Mouse (Mus musculus) stomach, embryonic 15.5 days (tissue): ENCODE measurements around the gene Rdh16f2. TPM values are rescaled to one million over a fixed set of nuclear protein-coding genes. Genes with fewer than 3 reads are reported as not detected.

Experiments
- ATAC-seq: fragments of 200-750 bp; cut with Nextera tagmentation; 2 replicates; pipeline ENCODE4 v1.8.0; 2017; ENCODE audit warnings: low read depth, moderate number of reproducible peaks, moderate TSS enrichment; ENCODE audit not compliant: insufficient read depth, low FRiP score
- H3K27ac ChIP-seq: fragments of 300-500 bp; sonication (generic); 2 replicates; pipeline ENCODE4 v1.5.1; 2015; ENCODE audit warnings: mild to moderate bottlenecking, inconsistent platforms
- H3K27me3 ChIP-seq: fragments of 300-500 bp; sonication (generic); replicated peaks from 2 replicates; pipeline ENCODE4 v1.6.1; 2015; ENCODE audit warnings: inconsistent platforms
- H3K36me3 ChIP-seq: fragments of 300-500 bp; sonication (generic); 2 replicates; pipeline ENCODE4 v1.6.1; 2015; ENCODE audit warnings: inconsistent platforms
- H3K4me1 ChIP-seq: fragments of 300-500 bp; sonication (generic); 2 replicates; pipeline ENCODE4 v1.6.1; 2015; ENCODE audit warnings: inconsistent platforms
- H3K4me2 ChIP-seq: fragments of 300-500 bp; sonication (generic); 2 replicates; pipeline ENCODE4 v1.6.1; 2015; ENCODE audit warnings: mild to moderate bottlenecking, inconsistent platforms
- H3K4me3 ChIP-seq: fragments of 300-500 bp; sonication (generic); replicated peaks from 2 replicates; pipeline ENCODE4 v1.5.1; 2015; ENCODE audit warnings: inconsistent platforms
- H3K9ac ChIP-seq: fragments of 300-500 bp; sonication (generic); 2 replicates; pipeline ENCODE4 v1.6.1; 2015; ENCODE audit warnings: inconsistent platforms
- H3K9me3 ChIP-seq: fragments of 300-500 bp; sonication (generic); 2 replicates; pipeline ENCODE4 v1.6.1; 2016; ENCODE audit warnings: inconsistent platforms
- WGBS: fragments of 180-500 bp; shearing (Covaris S2); methylation state at CpG from one replicate; pipeline ENCODE4 v1.1.7; 2015; 5-methylcytosine and 5-hydroxymethylcytosine counted together
- polyA plus RNA-seq: library from polyadenylated mRNA; unstranded; fragments of >200 nt; fragmentation: Nextera tagmentation; extraction: Ambion mirVana; gene quantifications from 2 replicates; pipeline ENCODE4 v1.2.1, GENCODE M21; 2015

Rdh16f2 gene
- polyA plus RNA-seq, 1 experiment from 2014 or later: not detected

DNA sequence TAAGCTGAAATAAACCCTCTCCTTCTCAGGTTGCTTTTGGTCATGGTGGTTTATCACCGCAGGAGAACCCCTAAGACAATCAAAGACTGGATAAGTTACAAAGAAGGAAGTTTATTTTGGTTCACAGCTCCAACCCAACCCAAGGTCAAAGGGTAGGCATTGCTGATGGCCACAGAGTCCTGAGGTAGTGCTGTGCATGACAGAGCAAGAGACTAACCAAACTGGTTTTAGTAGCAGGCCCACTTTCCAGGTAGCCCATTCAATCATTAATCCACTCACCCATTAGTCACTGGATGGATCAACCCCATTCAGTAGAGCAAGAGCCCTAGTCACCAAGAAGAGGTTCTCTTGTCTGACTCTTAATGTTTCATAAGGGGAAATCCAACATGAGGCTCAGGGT lies 56.0 kb downstream of the Rdh16f2 start:
- Histone ChIP-seq H3K27me3 (no peaks in the 10 kb centered on the region), H3K4me1 (no peaks in the 10 kb centered on the region), H3K36me3 (no peaks in the 10 kb centered on the region), H3K9me3 (no peaks in the 10 kb centered on the region), H3K9ac (no peak overlapping the region), H3K4me3 (no peak overlapping the region), H3K4me2 (no peak overlapping the region), H3K27ac (no peak overlapping the region)
- 53% methylated on average over 1 of the region's 1 CpGs for WGBS
- no peak for ATAC-seq

DNA sequence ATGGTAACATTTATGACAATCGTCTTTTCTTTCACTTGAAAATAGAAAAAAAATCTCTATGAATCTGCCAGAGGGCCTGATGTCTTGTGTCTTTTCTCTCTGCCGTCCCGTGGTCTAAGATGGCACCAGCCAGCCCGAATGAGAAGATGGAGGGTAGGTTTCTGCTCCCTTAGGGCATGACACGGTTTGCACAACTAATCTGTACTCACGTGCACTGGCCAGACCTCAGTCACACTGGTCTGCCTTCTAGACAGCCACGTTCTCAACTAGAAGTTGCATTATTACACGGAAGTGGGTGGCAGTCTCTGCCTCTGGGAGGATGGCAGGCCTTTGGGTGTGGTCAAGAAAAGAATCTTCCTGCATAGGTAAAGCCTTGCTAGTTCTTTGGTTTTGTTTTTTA lies 56.8 kb downstream of the Rdh16f2 start:
- Histone ChIP-seq H3K9me3 (no peaks in the 10 kb centered on the region), H3K36me3 (no peaks in the 10 kb centered on the region), H3K4me1 (no peaks in the 10 kb centered on the region), H3K27me3 (no peaks in the 10 kb centered on the region), H3K9ac (no peak overlapping the region), H3K4me3 (no peak overlapping the region), H3K27ac (no peak overlapping the region), H3K4me2 (no peak overlapping the region)
- 87% methylated on average over 8 of the region's 8 CpGs for WGBS
- ATAC-seq: no peak

DNA sequence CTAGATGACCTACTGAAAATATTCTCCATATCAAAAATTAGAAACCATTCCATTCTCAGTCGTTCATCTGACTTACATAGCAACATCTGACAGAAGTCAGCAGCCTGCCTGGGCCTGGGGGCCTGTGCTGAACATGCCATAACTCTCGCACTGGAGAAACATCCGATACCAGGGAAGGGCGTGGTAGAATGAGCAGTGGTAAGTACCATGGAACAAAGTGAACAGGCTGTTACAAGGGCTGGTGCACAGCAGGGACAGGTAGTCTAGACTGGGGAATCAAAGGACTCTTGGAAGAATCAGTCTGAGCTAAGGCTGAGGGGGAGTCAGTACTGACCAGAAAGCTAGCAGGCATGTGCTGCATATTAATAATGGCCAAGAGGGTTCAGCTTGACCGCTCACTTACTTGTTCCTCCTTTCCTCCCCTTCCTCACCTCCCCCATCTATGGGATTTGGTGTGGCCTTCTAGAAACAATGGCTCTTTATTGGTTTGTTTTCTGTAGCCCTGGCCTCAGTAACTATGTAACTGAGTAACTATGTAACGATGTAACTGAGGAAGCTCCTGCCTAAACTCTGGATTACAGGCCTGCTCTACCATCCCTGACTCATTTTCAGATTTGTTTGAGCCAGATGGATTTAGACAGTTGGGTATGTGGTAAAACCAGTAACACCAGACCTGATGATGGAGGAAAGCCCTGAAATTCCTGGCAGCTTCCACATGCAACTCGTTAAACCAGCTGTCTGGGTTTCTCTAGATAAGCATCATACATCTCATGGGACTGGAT lies 58.5 kb downstream of the Rdh16f2 start:
- no peaks in the 10 kb centered on the region for H3K27me3 ChIP-seq
- H3K27ac ChIP-seq: peak overlapping the region; percentile 57; the same call in 1 of the 2 replicates
- H3K9me3 ChIP-seq: no peaks in the 10 kb centered on the region
- no peak overlapping the region for H3K9ac ChIP-seq
- 55% methylated on average over 7 of the region's 7 CpGs for WGBS
- no peak overlapping the region for H3K4me2 ChIP-seq
- H3K4me3 ChIP-seq: no peak overlapping the region
- H3K4me1 ChIP-seq: no peaks in the 10 kb centered on the region
- no peak for ATAC-seq
- no peaks in the 10 kb centered on the region for H3K36me3 ChIP-seq

Other genes starting within 250 kb of the Rdh16f2 start
- 77.0 and 87.0 TPM in 2 replicates for gene Lrp1, start 245.3 kb upstream of the Rdh16f2 start, polyA plus RNA-seq
- gene Stat6, start 223.5 kb upstream of the Rdh16f2 start, polyA plus RNA-seq: 35.0 and 37.1 TPM in 2 replicates
- gene Nemp1, start 199.6 kb upstream of the Rdh16f2 start, polyA plus RNA-seq: 7.8 and 8.6 TPM in 2 replicates
- gene Nab2, start 197.9 kb upstream of the Rdh16f2 start, polyA plus RNA-seq: 10.8 and 13.3 TPM in 2 replicates
- gene Myo1a, start 161.3 kb upstream of the Rdh16f2 start, polyA plus RNA-seq: 15.3 and 17.1 TPM in 2 replicates
- 2.7 and 4.4 TPM in 2 replicates for gene Tac2, start 142.0 kb upstream of the Rdh16f2 start, polyA plus RNA-seq
- 2.5 and 3.0 TPM in 2 replicates for gene Zbtb39, start 126.9 kb upstream of the Rdh16f2 start, polyA plus RNA-seq
- 2.4 and 2.9 TPM in 2 replicates for gene Gpr182, start 114.7 kb upstream of the Rdh16f2 start, polyA plus RNA-seq
- gene Rdh1, start 106.8 kb upstream of the Rdh16f2 start, polyA plus RNA-seq: 0.03 TPM in 1 of 2 replicates, not detected in the other
- not detected in 2 replicates for gene Rdh16f1, start 106.7 kb upstream of the Rdh16f2 start, polyA plus RNA-seq
- gene Rdh9, start 90.1 kb upstream of the Rdh16f2 start, polyA plus RNA-seq: 0.10 and 0.18 TPM in 2 replicates
- not detected in 2 replicates for gene Rdh16, start 65.3 kb upstream of the Rdh16f2 start, polyA plus RNA-seq
- gene Rdh19, start 16.5 kb upstream of the Rdh16f2 start, polyA plus RNA-seq: not detected in 2 replicates
- gene Rdh7, start 22.3 kb downstream of the Rdh16f2 start, polyA plus RNA-seq: 0.35 and 0.37 TPM in 2 replicates
- 0.85 and 1.2 TPM in 2 replicates for gene Sdr9c7, start 32.0 kb downstream of the Rdh16f2 start, polyA plus RNA-seq
- gene Hsd17b6, start 141.1 kb downstream of the Rdh16f2 start, polyA plus RNA-seq: not detected in 2 replicates
- gene Prim1, start 148.7 kb downstream of the Rdh16f2 start, polyA plus RNA-seq: 69.9 and 75.1 TPM in 2 replicates
- 639 and 789 TPM in 2 replicates for gene Naca, start 169.1 kb downstream of the Rdh16f2 start, polyA plus RNA-seq
- 522 and 529 TPM in 2 replicates for gene Ptges3, start 192.5 kb downstream of the Rdh16f2 start, polyA plus RNA-seq
- gene Atp5b, start 216.8 kb downstream of the Rdh16f2 start, polyA plus RNA-seq: 2,393 and 2,495 TPM in 2 replicates
- gene Baz2a, start 225.1 kb downstream of the Rdh16f2 start, polyA plus RNA-seq: 10.1 and 11.7 TPM in 2 replicates